Mouse (Mus musculus) forebrain, embryonic 13.5 days (tissue): ENCODE measurements around the gene Polr2l. TPM values are rescaled to one million over a fixed set of nuclear protein-coding genes. Genes with fewer than 3 reads are reported as not detected.

Source experiments
- polyA plus RNA-seq: library from polyadenylated mRNA; unstranded; fragments of >200 nt; fragmentation: Nextera tagmentation; extraction: Ambion mirVana; gene quantifications from 2 replicates; pipeline ENCODE4 v1.2.1, GENCODE M21; 2015

Gene Polr2l
- polyA plus RNA-seq, 1 experiment from 2014 or later, result 76.5 TPM

Other genes with a start within 250 kb of the Polr2l start
- gene Phrf1, start 246.3 kb downstream of the Polr2l start, polyA plus RNA-seq, result 82.4 and 91.3 TPM in 2 replicates
- gene Irf7, start 208.7 kb downstream of the Polr2l start, polyA plus RNA-seq, result 1.0 and 1.1 TPM in 2 replicates
- gene Cdhr5, start 198.3 kb downstream of the Polr2l start, polyA plus RNA-seq, result not detected in 2 replicates
- gene Sct, start 196.0 kb downstream of the Polr2l start, polyA plus RNA-seq, result 0.60 and 0.62 TPM in 2 replicates
- 0.55 and 0.70 TPM in 2 replicates for gene Drd4, start 183.1 kb downstream of the Polr2l start, polyA plus RNA-seq
- gene Deaf1, start 147.4 kb downstream of the Polr2l start, polyA plus RNA-seq, result 88.1 and 105 TPM in 2 replicates
- 61.3 and 66.0 TPM in 2 replicates for gene Tmem80, start 147.4 kb downstream of the Polr2l start, polyA plus RNA-seq
- 0.43 and 0.64 TPM in 2 replicates for gene Eps8l2, start 136.3 kb downstream of the Polr2l start, polyA plus RNA-seq
- 386 and 415 TPM in 2 replicates for gene Taldo1, start 82.9 kb downstream of the Polr2l start, polyA plus RNA-seq
- 53.2 and 55.6 TPM in 2 replicates for gene Gatd1, start 61.0 kb downstream of the Polr2l start, polyA plus RNA-seq
- 27.3 and 27.5 TPM in 2 replicates for gene Cend1, start 45.6 kb downstream of the Polr2l start, polyA plus RNA-seq
- 58.2 and 65.1 TPM in 2 replicates for gene Slc25a22, start 37.2 kb downstream of the Polr2l start, polyA plus RNA-seq
- 10.9 and 13.4 TPM in 2 replicates for gene Pidd1, start 31.1 kb downstream of the Polr2l start, polyA plus RNA-seq
- 939 and 1,119 TPM in 2 replicates for gene Rplp2, start 27.8 kb downstream of the Polr2l start, polyA plus RNA-seq
- 19.5 and 21.0 TPM in 2 replicates for gene Pnpla2, start 19.9 kb downstream of the Polr2l start, polyA plus RNA-seq
- gene Cracr2b, start 14.0 kb downstream of the Polr2l start, polyA plus RNA-seq, result 3.2 and 6.0 TPM in 2 replicates
- 12.0 and 14.3 TPM in 2 replicates for gene Cd151, start 7.7 kb downstream of the Polr2l start, polyA plus RNA-seq
- gene Tspan4, start 108 bp upstream of the Polr2l start, polyA plus RNA-seq, result 18.0 and 20.0 TPM in 2 replicates
- 24.3 and 31.8 TPM in 2 replicates for gene Chid1, start 64.7 kb upstream of the Polr2l start, polyA plus RNA-seq
- 83.2 and 93.1 TPM in 2 replicates for gene Ap2a2, start 87.0 kb upstream of the Polr2l start, polyA plus RNA-seq
- gene Muc6, start 180.2 kb upstream of the Polr2l start, polyA plus RNA-seq, result 0.10 and 0.25 TPM in 2 replicates
- gene Muc2, start 215.2 kb upstream of the Polr2l start, polyA plus RNA-seq, result 0.11 and 0.21 TPM in 2 replicates